Mouse (Mus musculus): ENCODE measurements around the gene Tctn1.
"Not testable (repeated sequence)": the region's sequence is repeated elsewhere in the genome, so short reads cannot be mapped to it uniquely, and the experiment has no call there.

Gene Tctn1

DNA sequence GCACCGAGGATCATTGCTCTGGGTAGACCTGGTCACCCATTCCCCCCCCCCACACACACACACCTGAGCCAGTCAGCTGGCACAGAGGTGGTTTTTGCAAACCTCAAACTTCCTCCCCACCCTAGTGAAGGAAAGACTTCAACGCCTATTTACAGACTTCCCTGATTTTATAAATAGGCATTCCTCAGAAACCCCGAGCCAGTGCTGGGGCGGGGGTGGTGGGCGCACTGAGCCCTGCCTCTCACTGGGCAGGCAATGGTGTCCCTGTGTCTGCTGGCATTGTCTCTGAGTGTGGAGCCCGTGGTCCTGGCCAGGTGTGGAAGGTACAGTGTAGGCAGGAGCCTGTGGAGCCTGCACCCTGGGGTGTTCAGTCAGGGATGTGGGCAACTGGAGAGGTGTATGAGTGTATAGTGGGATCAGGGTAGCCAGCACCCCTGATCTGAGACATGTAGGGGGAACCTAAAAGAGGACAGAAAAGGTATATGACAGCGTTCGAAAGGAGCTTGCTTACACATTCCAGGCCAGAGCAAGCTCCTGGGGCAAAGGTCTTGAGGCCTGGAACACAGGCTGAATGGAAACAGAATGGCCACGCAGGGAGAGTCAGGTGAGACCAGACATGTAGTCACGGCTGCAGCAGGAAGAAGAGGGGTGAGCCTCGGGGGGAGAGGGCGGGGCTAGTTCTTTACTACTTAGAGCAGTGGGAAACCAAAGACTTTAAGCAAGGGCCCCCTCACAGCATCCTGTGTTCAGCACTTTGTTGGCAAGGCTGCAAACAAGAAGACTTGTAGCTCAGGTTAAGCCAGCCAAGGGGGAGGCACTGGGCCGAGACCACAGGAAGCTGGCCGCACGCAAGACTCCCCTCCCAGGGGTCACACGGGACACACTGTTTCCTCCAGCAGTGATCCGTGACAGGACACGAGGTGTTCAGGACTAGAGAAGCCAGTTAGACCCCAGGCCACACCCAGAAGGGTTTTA, 44.3 kb downstream of the Tctn1 start:
- DNase-seq (ENCODE audit: low read depth, low spot score), result no peak

GRCm38 (mm10) chr5:122218928-122219327, 45.3 kb downstream of the Tctn1 start:
- no peak for DNase-seq (ENCODE audit: low read depth, low spot score)

DNA sequence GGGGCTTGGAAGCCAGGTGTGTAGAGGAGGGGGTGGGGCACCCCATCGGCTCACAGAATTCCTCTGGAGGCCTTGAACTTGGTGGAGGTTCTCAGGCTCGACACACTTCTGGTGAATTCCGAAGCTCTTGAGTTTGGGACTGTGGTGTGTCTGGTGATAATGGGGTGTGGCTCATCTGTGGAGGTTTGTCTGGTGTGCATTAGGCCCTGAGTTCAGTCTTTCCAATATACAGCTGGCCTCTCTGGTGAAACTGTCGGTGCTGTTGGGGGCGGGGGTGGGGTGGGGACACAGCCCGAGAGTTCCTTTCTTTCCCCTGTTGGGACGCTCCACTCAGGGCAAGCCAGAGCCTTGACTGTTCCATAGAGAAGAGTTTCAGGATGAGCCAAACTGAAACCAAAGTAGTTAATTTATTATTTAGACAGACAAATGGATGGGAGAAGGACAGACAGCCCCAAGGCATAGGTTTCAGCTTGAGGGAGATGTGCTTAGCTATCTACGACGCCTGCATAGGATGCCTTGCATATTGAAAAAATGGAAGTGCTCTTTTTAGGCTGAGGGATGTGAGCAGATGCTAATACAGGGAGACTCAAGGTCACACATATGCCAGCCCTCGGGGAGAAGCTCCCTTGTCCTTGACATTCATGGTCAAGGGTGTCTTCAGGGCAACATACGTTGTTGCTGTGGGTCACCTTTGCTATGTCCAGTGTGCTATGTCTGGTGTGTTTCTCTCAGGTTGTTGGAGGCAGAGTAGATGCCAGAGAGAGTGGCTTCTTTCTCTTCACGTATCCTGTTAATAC, 46.0 kb downstream of the Tctn1 start:
- DNase-seq (ENCODE audit: low read depth, low spot score), result no peak

- DNase-seq (ENCODE audit: low read depth, low spot score), result no peak
Measured at GRCm38 (mm10) chr5:122217636-122218035, 46.6 kb downstream of the Tctn1 start.

DNA sequence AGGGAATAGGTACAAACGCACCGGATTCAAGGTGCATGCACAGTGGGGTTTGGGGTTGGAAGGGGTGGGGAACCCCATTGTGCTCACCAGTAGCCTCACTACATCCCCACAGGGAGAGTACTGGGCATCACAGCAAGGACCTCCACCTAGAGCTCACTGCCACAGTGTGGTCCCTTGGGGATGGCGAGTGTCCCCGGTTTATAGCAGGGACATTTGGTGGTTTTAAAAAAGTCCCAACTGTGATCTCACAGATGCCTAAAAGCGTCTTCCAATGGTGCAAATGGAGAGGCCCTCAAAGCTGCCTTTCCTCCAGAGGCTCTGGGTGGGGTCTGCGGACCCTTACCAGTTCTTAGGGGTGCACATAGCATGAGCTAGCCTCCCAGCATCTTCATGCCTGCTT, 50.4 kb downstream of the Tctn1 start:
- DNase-seq (ENCODE audit: low read depth, low spot score), result no peak

DNA sequence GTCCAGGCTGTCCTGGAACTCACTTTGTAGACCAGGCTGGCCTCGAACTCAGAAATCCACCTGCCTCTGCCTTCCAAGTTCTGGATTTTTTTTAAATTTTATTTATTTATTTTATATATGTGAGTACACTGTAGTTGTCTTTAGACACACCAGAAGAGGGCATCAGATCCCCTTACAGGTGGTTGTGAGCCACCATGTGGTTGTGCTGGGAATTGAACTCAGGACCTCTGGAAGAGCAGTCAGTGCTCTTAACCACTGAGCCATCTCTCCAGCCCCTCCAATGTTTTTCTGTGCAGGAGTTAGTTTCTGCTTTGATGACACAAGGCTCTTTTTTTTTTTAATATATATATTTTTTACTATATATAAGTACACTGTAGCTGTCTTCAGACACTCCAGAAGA, 51.4 kb downstream of the Tctn1 start:
- not testable (repeated sequence) for DNase-seq (ENCODE audit: low read depth, low spot score)

GRCm38 (mm10) chr5:122212125-122212524, 52.1 kb downstream of the Tctn1 start:
- no peak for DNase-seq (ENCODE audit: low read depth, low spot score)

DNA sequence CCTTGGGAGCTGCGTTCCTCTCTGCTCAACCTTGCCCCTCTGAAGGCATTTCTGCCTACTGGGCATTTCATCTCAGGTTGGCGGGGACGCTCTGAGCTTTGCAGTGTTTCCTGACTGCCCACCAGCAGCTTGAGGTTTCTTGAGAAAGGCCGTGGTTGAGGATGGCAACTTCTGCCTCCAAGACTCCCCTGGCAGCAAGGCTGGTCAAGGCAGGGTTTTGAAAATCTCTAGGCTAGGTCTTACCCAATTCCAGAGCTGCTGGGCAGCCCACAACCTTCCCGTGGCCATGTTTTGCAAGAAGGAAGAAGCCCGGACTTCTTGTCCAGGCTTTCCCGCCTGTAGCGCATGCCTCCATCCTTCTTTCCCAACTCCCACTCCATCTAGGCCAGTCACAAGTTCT, 53.4 kb downstream of the Tctn1 start:
- no peak for DNase-seq (ENCODE audit: low read depth, low spot score)

DNA sequence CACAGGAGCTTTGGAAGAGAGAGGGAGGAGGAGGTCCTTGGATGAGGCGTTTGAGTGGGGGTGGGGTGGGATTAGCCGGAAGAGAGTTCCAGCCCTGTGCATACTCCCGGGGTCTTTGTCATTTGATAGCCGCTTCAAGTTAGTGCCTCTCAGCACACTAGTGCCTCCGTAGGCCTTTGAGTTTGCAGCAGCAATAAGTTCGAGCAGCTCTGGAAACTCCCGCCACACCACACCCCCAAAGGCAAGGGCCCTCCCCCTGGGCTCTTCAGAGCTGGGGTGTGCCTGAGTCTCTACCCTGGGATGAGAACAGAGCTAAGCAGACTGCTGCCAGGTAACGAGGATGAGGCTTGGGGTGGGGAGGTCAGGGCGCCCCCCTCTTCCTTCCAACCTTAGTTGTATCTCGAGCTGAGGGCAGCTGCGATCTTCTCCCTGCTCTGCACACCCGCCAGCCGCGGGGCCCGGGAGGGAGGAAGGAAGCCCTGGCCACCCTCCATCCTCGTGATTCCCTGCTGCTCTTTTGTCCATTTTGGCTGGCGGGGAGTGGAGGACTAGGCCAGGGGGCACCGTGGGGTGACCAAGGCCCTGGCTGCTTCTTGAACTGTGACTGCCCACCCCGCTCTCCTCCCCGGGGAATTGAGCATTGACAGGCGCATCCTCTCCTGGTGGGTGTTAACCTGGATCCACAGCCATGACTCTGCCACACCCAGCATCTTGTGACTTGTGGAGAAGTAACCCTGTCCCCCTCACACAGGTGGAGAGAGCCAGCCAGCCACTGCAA, 54.5 kb downstream of the Tctn1 start:
- DNase-seq (ENCODE audit: low read depth, low spot score), result peak; percentile 97

- DNase-seq (ENCODE audit: low read depth, low spot score), result no peak
Measured at GRCm38 (mm10) chr5:122208909-122209308, 55.4 kb downstream of the Tctn1 start.

DNA sequence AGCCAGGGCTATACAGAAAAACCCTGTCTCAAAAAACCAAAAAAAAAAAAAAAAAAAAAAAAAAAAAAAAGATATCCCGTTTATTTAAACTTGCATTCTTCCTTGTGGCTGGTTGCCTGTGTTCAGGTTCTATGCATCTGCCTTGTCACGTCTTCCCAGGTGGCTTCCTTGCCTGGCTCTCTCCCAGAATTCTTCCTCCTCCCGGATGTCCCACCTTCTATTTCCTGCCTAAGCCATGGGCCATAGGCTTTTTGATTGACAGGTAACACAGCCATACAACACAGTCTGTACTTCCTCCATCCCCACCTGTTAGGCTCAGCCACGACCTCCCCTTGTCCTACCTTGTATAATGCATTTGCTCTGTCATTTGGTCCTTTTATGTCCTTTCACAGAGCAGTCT, 57.8 kb downstream of the Tctn1 start, which contains the start of gene Hvcn1:
TSS of gene Hvcn1 (plus strand) at position 330 of the 400 bp plus-strand sequence.
- peak; percentile 98 for DNase-seq (ENCODE audit: low read depth, low spot score)

DNA sequence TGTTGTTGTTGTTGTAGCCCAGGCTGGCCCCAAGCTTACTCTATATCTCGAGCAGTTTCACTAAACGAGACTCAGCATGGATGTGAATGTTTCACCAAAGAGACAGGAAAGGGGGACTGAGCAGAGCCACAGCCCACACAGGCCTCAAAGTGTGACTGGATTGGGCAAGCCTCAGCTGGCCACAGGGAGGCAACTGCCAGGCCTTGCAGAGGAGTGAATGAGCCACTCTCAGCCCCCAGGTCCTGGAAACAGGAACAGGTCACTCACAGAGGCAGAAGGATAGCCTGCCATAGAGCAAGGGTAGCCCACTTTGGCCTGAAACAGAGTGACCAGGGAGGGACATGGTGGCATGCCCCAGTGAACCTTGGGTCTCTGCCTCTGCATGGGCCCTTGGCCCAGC, 60.1 kb downstream of the Tctn1 start:
- DNase-seq (ENCODE audit: low read depth, low spot score), result no peak

GRCm38 (mm10) chr5:122201904-122202303, 62.4 kb downstream of the Tctn1 start:
- DNase-seq (ENCODE audit: low read depth, low spot score), result no peak

DNA sequence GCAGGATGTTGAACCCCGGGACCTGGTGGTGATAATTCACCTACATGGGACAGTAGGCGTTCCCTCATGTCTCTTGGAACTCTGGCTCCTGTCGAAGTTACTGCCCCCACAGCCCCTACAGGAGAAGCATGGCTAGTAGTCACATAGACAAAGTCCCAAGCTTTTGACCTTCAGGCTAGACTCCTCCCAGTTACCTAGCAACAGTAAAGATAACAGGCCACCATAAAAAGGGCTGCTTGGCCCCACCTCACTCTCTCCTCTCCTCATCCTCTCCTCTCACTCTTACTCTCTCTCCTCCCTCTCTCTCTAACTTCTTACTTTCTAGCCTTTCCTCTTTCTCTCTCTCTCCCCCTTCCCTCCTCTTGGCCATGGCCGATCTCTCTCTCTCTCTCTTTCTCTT, 63.4 kb downstream of the Tctn1 start:
- peak; percentile 81 for DNase-seq (ENCODE audit: low read depth, low spot score)

DNA sequence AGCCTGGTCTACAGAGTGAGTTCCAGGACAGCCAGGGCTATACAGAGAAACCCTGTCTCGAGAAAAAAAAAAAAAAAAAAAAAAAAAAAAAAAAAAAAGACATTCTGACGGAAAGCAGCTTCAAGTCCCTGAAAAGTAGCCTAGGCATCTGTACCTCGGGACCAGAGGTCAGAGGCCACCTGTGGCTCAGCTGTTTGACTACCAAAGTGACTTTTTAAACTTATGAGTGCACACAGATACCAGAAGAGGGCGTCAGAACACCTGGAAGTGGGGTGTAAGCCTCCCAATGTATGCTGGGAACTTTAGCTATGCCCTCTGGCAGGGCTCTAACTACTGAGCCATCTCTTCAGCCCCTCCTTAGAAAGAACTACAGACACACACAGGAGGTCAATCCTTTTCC, 71.9 kb downstream of the Tctn1 start:
- DNase-seq (ENCODE audit: low read depth, low spot score), result peak; percentile 77

GRCm38 (mm10) chr5:122191269-122192063, 72.8 kb downstream of the Tctn1 start:
- DNase-seq (ENCODE audit: low read depth, low spot score), result peak; percentile 95

DNA sequence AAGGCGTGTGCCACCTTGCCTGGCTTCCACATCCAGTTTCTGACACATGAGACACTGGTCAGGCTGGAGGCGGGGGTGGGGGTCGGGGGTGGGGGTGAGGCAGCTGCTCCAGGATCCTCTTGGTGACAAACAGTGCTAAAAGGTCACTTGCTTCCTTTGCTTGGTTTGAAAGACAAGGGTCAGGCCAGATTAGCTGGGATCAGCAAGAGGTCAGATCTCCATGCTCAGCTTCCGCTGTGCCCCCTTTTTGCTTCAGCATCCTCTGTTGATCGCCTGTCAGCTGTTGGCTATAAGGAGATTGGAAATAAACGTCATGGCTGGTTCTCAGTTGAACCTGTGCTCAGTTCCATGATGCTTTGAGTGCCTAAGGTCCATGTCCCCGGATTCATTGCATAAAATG, 73.8 kb downstream of the Tctn1 start:
- DNase-seq (ENCODE audit: low read depth, low spot score), result peak; percentile 82

GRCm38 (mm10) chr5:122189115-122189514, 75.1 kb downstream of the Tctn1 start:
- no peak for DNase-seq (ENCODE audit: low read depth, low spot score)
